Mouse (Mus musculus): ENCODE data around the gene Igf1. TPM values are rescaled to one million over a fixed set of nuclear protein-coding genes. Genes with fewer than 3 reads are reported as not detected.

The Igf1 gene
- under 1 TPM in 2 of 3 experiments, not detected in 1; 0.24 to 0.45 TPM for polyA plus RNA-seq (2017; shearing (Covaris generic))

DNA sequence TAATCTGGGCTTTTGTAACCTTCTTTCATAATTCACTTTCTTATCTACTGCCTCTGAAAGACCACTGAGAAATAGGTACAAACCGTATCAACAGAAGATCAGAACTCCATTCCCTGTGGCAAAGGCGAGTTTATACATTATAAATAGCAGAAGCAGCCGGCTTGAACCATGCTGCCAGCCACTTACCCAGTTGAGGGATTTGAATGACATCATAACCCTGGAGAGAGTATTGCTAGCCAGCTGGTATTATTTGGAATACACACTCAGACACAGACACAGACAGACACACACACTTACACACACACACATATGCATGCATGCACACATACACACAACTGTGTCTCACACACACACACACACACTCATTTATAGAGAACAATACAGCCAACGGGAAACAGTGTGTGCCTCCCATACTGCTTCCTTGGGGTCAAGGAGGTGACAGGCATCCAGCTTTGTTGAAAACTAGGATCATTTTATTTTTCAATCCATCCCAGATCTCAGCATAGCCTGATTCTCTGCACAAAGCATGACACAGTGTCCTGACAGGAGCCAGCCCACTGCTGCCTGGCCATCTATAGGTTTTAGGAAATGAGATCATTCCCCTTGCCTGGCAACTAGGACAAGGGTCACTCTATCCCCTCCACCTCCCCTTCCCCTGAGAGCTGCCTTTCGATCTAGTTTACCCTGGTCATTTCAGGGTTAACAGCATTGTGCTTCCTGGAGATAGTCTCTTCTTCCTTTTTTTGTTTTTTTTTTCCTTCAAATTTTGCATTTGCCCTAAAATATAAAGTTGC lies at the start of gene Igf1:
Gene Igf1 (plus strand): TSS at position 253 of the 794 bp plus-strand sequence.
- no peak for ATAC-seq

DNA sequence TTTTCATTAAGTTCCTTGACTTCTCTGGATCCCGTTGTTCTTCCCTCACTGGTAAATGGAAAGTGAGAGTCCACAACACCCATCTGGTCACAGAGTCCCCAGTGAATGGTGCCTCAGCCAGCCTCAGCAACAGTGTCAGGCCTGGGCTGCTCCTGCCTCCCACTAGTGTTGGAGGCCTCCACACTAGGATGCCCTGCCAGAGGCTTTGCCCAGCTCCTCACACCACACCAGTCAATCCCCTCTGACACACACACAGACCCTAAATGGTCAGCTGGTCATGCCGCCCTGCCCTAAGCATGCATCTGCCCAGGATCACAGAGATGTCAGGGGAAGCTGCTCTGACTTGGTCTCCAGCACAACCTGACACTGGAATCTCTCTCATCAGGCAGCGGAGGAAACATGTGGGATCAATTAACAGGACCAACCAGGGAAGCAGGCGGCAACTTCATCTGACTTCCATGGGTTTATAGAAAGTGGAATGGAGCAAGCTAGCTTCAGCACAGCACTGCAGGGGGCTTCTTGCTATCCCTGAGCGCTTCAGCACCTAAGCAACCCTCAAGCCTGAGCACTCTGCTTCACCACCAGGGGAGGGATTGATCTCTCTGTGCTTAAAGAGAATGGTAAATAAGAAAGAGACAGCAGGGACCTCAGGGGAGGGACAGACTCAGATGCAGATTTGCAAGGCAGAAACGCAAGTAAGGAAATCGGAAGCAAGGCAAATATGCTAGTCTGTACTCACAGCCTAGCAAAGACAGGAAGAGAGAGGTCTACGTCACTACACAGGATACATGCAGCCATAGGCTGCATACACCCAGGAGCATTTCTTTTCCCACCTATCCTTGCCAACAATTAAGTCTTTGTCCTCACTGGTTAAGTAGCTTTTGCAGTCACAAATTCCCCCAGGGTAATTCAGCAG lies 45.6 kb upstream of the Igf1 start:
- ATAC-seq, result no peak

DNA sequence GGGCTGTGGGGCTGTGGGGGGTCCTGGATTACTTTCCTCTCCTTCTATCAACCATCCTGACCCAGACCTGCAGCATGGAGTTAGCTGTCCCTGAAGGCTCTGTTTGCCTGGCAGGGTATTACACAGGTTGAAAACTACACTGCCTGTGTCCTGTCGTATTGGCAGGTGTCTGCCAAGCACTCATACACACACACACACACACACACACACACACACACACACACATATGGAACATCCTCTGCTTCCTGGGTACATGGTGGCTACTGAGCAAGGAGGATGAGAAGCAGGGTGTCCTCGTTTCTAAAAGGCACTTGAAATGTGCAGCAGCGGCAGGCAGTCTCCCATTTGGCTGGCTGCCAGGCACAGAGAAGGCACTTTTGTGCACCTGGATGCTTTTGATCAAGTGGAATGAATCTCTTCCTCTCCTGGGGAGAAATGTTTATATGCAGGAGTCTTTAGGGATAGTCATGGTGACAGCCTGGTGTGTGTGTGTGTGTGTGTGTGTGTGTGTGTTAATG lies 44.9 kb upstream of the Igf1 start:
- ATAC-seq, result no peak

DNA sequence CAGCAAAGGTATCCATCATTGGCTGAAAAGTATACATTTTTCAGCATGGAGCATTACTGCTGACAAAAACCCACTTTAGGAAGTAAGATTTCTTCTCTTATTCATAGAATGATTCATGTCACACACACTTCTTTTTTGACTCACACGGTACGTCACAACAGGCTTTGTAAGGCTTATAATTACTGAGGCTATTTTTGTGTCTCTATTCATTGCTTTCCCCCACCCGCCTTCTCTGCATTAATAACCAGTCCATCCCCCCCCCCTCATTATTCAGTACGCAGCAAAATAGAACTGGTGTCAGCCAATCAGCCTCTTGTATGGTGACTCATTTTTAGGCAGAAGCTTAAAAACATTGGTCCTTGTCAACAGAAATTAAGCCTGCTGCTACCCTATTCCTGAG lies 41.2 kb upstream of the Igf1 start:
- no peak for ATAC-seq

DNA sequence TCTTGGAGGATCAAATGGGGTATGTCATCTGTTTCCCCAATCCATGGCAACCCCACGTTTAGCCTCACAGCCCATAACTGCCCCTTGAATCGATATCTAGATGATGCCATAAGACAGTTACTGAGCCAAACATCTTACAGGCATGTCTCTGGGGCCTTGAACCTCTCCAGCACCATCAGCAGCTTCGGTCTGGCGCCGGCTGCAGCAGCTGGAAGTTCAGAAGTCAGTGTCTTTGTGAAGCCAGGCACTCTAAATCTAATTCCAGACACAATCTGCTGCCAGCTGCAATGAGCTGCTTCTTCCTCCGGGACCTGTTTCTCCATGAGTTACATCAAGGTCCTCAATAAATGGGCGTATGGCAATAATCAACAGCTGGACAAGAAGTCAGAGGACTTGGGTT lies 40.3 kb upstream of the Igf1 start:
- no peak for ATAC-seq

DNA sequence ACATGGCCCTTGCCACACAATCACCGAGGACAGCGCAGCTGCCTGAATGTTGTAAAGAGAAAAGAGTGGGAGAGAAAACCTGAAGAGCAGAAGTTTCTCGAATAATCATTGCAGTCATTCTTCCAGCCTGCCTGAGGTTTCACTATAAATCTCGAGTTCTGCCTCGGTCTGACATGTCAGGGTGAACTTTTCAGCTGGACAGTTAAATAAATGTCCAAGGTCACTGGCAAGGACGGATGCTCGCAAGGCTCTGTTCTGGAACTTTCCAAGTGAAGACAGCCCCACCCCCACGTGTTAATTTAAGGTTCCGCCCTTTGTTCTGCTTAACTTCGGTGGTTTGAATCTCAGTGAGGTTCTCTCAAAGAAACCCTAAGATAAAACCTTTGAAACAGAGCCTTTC lies 36.2 kb upstream of the Igf1 start:
- no peak for ATAC-seq

DNA sequence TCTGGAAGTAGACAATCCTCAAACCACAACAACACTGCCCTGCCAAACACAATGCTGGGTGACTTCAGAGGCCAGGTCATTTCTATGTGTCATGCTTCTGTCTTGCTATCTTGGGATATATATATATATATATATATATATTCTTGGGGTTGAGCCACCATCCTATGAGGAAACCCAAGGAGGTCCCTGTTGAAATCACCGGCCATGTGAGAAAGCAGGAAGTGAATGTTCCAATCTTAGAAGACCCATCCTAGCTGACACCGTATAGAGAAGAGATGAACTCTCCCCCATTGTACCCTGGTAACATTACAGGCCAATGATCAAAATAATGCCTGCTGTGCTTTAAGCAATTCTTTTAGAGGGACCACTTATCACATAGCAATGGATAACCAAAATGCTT lies 28.1 kb upstream of the Igf1 start:
- no peak for ATAC-seq

DNA sequence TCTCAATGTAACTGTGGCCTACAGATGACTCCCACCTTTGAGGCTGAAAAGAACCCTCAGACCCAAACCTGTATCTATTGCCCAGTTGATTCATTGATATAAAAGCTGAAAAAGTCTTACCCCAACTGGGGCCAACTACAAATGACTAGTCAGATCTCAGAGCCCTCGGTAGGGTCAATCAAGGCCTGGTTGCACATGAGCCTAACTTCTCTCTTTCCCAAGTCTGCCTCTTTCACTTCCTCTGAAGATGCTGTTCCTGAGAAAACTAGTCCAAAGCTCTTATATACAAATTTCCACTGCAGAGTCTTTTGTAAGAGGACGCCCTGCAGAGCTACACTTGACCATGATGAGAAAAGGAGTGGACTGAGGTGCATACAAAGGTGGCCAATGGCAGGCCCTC lies 27.4 kb upstream of the Igf1 start:
- no peak for ATAC-seq

DNA sequence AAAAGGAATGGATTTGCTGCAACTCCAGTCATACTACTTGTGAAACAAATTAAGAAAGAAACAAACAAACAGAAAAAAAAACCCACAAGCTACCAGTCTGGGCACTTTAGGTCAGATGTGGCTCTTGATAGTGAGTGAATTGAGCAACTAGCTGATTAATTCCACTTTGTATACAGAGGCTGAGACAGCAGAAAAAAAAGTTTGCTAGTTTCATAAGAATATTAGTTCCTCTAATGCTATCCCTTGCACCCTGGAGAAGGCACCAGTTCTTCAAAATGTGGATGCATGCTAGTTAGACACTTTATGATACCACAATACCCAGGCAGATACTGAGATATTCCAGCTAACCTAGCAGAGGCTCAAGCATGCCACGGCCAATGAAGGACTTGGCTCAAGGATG lies 26.0 kb upstream of the Igf1 start:
- no peak for ATAC-seq

DNA sequence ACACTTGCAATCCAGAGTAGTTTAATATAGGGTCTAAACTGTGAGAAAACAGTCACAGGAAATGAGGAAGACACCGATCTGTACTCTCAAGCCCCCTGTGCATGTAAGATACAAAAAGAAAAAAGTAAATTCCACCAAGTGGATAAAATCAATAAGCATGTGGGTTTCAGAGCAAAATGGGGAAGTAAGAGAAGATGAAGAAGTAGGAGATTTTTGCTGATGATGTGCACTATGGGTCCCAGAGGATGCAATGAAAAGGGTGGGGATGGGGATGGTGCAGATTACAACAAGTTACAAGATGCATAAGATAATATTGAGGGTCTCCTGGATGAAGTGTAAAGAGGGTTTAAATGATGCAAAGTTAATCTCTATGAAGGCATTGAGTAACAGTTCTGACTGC lies 18.6 kb upstream of the Igf1 start:
- no peak for ATAC-seq

DNA sequence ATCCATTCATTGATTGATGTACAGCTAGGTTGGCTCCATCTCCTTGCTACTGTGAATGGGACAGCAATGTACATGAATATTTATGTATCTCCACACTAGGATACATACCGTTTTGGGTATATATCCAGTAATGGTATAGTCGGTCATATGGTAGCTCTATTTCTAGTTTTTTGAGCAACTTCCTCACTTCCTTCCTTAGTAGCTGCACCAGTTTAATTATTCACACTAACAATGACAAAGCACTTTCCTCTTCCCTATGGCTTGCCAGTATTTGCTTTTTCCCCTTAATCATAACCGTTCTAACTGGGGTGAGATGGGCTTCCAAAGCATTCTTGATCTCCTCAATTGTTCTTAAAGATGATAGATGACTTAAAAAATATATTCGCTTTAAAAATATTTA lies 15.6 kb upstream of the Igf1 start:
- ATAC-seq, result no peak

DNA sequence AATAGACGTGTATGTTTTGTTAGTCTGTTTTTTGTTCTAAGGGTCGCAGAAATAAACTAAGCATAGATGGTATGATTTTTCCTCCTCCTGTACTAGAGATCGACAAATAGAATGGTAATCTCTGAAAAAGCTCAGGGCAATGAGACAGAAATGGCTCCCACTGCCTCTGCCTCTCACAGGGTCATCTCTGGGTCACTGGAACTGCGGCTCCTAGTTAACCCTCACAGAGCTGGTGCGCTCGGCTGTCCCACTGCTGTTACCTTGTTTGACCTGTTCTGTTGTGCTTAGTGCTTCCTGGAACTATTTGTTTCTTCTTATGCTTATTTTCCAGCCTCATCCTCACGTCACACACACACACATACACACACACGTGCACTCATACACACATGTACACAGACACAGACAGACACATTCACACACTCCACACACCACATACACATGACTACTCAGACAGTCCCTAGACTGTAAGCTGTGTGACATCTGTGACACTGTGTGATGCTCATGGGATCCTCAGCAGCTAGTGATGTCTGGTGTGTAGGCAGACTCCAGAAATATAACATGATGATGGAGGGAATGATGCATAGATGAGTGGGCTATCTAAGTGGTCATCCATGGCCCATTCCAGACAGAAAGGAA lies 13.0 kb upstream of the Igf1 start:
- no peak for ATAC-seq

DNA sequence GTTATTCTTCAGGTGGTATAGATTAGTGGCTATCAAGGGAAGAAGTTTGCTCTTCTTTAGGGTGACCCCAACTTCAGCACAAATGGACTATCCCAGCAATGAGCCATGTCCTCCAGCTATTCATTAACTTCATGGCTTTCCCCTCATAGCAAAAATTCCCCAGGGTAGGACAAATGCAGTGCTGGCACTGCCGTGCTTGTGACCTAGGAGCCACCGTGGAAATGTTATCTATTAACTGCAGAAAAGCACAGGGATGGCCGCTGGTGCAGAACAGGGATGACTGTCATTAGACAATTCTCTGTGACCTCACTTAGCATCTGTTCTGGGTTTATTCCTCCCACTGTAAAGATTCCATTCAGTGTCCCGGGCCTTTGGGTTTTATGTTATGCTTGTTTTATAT lies 10.2 kb upstream of the Igf1 start:
- no peak for ATAC-seq

DNA sequence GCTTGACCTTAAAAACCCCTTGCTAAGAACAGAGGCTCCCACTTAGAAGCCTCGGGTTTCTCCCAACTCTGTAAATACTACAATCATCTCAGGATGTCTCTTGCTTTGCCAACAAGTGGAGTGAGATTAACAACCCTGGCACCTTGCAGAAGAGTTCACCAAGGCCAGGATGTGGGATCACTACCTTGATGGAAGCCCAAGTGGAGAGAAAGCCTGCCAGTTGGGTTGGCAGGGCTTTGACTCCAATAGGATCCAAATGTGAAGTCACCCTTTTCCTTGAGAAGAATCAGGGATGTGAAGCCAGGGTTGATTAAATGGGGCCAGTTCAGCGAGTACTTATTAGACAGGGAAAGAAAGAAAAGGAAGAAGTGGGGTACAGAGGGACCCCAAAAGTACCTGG lies 9.6 kb upstream of the Igf1 start:
- no peak for ATAC-seq

DNA sequence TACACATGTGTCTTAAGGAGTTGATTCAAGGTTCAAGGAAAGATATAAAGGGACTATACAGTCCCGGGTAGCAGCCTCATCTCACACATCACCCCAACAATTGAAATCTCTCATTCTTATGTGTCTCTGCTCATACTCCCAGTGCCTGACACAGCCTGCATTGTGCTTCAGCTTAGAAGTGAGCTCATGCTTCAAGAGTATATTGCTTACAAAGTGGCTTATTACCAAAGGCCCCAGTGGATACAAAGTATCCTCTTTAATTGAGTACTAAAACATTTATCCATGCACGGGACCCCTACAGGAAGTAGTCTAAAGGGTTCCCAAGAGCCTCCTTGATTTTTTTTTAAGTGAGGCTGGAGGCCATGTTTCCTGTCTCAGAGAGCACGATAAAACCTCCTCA lies 6.6 kb upstream of the Igf1 start:
- ATAC-seq, result no peak

DNA sequence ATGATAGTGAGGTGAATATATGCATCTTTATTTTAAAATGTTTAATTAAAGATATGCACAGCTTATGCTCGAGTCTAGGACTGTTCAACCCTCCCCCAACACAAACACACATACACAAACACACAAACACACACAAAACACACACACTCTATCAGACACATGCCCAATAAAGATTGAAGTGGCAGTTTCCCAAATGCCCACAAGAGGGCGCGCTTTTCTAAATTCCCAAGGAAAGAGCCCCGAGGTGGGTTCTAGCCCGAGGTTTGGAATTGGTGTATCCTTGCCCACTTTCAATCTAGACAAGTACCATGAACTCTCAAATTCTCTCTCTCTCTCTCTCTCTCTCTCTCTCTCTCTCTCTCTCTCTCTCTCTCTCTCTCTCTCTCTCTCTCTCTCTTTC lies 3.7 kb upstream of the Igf1 start:
- no peak for ATAC-seq

DNA sequence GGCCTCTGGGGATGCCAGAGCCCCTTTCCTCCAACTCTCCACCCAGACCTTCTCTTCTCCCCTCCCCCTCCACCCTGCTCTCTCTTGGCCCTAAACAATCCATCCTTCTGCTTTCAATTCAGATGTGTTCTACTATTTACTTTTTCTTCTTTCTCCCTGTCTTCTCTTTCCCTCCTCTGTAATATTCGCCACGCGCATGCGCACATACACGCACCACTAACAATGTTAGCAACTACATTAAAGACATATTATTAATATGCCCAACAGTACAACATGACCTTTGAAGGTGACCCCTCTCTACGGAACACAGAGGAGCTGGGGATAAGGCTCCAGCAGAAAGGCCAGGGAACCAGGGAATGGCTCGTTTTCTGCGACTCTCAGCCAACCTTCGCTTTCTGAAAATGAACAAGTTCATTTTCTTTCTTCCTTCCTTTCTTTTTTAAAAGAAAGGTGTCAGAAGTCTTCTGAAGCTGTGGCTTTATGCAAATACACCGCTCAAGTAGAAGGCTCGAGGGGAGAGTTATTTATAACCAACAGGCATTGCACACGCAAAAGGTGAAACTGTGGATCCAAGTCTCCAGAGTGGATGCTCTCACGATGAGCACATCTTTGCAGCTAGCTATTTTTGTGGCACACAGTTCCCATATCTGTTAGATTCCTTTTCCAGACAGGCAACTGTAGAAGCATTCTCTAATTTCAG lies 2.5 kb upstream of the Igf1 start:
- ATAC-seq, result no peak

DNA sequence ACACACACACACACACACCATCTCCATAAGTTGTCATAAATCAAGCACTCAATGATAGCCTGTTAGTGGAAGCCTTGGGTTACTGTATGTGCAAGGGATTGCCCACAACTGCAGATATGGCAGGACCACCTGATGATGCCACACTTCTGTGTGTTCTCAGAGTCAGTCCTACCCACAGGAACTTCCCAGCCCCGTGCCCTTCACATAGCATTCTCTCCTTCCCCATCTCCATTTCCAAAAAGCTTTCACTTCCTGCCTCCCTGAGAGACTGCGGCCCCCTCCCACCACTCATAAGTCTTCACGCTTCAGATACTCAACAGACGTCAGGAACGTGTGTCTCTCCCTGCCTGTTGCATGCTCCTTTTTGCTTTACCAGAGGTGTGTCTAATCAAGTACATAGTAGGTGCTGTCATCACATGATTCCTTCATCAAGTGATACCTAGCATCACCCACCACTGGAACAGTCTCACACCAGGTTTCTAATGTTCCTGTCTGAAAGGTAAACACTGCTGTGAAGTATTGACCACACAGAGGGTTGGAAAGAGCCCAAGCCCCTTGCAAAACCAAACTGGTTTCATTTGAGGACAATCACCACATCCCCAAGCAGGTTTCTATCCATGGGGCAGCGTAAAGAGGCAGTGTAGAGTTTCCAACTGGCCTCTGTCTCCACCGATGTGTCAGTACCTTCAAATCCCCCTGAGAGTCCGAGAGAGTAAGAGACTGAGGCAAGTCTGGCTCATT lies 680 bp upstream of the Igf1 start:
- no peak for ATAC-seq

DNA sequence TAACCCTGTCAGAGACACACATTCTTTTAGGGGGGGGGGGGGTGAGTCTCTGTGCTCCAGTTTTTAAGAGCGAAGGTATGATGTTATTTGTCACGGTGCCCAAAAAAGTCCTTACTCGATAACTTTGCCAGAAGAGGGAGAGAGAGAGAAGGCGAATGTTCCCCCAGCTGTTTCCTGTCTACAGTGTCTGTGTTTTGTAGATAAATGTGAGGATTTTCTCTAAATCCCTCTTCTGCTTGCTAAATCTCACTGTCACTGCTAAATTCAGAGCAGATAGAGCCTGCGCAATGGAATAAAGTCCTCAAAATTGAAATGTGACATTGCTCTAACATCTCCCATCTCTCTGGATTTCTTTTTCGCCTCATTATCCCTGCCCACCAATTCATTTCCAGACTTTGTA lies 874 bp downstream of the Igf1 start:
- no peak for ATAC-seq

DNA sequence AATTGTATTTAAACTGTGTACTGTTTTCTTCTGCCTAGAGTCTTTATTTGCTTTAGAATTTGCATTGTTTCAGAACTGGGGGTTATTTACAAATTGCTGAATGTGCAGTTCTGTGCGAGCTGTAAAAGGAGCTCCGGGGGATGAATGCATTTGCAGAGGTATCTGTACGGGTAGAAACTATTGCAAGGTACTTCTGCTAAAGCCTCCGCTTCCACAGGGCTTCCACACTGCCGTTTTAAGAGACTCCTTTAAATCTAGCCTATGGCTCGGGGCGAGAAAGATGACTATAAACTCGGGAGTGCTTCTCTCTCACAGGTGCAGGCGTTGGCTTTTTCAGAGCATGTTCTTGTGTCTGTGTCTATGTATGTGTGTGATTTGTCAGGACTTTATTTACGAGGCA lies 1.4 kb downstream of the Igf1 start:
- no peak for ATAC-seq

DNA sequence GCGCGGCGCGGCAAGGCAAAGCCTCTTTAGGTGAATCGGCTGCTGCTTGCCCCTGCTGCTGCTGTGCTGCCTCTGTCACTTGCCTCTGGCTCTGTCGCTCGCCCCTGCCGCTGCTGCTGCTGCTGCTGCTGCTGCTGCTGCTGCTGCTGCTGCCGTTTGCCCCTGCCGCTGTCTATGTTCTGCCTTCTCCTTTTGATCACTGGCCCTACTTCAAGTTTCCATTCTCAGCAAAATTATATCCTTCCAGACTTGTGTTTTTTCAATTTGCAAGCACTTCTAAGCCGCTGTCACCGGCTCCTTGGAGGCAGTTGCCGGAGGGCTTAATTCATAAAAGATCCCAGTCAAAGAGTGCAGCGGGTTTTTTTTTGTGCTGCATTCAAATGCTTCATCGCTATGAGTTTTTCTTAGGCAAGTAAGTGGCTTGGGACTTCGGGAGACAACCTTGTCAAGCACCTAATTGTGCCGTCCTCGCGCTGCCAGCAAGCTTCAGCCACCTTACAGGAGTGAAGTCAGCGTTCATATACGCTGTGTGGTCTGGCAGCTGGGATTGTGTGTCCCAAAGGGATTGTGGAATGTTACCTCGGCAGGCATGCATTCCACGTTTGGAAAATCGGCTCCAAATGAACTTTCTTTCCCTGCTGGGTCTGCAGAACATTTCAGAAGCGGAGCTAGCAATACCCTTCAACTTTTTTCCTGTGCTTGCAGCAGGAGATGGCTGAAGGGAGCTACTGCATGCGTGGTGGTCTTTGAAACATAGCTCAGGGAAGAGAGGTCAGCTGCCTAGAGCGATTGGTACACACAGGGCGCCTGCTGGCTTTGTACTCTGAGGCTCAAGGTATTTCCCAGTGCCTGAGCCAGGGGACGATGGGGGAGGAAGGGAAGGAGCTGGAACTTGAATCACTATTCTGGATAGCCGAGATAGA lies 2.4 kb downstream of the Igf1 start:
- ATAC-seq, result no peak

All from inflammation-experienced regulatory T-cells, adult 6 months (primary cell).